Comparison of ENCODE assay signal across 8 mouse cellular contexts in genomic region chr11:69073951-69074775, GRCm38 (mm10). TPM values are rescaled to one million over a fixed set of nuclear protein-coding genes. Genes with fewer than 3 reads are reported as not detected.
DNase-seq lines count a peak whose midpoint lies in the region; ATAC-seq and TF ChIP-seq lines count a peak whose summit lies in the region.

No protein-coding gene starts in this region.

- DNase-seq in layer of hippocampus, adult 2 months (ENCODE audit: low spot score in 2 of 2): no peak
- DNase-seq in layer of hippocampus, adult 9-11 months: no peak
- DNase-seq in embryonic facial prominence, embryonic 10.5 days (ENCODE audit: low spot score): no peak
- no peak for DNase-seq in intestine, embryonic 14.5 days (ENCODE audit: low spot score)
- DNase-seq in right cerebral cortex, postnatal 14 days: no peak
- no peak for DNase-seq in thymus, postnatal 36 days

- no peaks in the 10 kb centered on the region for H3K9me3 ChIP-seq in embryonic facial prominence, embryonic 10.5 days
- H3K9me3 ChIP-seq in intestine, embryonic 14.5 days (ENCODE audit: control insufficient read depth, low read length): no peaks in the 10 kb centered on the region
- no peaks in the 10 kb centered on the region for H3K9me3 ChIP-seq in neural tube, embryonic 13.5 days

- no peak for TF ChIP-seq CTCF in layer of hippocampus, adult 2 months (conservative IDR thresholded peaks at IDR 0.05)

- H3K4me2 ChIP-seq in intestine, embryonic 14.5 days (ENCODE audit: low read length): no peak overlapping the region
- peak overlapping the region; percentile 72 for H3K4me2 ChIP-seq in neural tube, embryonic 13.5 days

- no peak for ATAC-seq in intestine, embryonic 14.5 days (replicated peaks; ENCODE audit: low FRiP score, low TSS enrichment, low read depth)
- ATAC-seq in neural tube, embryonic 13.5 days (ENCODE audit: low read depth): no peak
- no peak for ATAC-seq in frontal cortex, adult (ENCODE audit: low TSS enrichment)

- no peaks in the 10 kb centered on the region for H3K27me3 ChIP-seq in embryonic facial prominence, embryonic 10.5 days (replicated peaks; ENCODE audit: low read depth, poor library complexity, severe bottlenecking)
- H3K27me3 ChIP-seq in intestine, embryonic 14.5 days (replicated peaks; ENCODE audit: control insufficient read depth, insufficient read depth, low read length): no peaks in the 10 kb centered on the region
- H3K27me3 ChIP-seq in neural tube, embryonic 13.5 days: no peaks in the 10 kb centered on the region

- WGBS in embryonic facial prominence, embryonic 10.5 days: 42% methylated on average over 6 of the region's 6 CpGs
- WGBS in intestine, embryonic 14.5 days: 43% methylated on average over 6 of the region's 6 CpGs
- WGBS in neural tube, embryonic 13.5 days: 36% methylated on average over 6 of the region's 6 CpGs

- no peak overlapping the region for H3K4me3 ChIP-seq in layer of hippocampus, adult 2 months
- peak overlapping the region; percentile 75 for H3K4me3 ChIP-seq in embryonic facial prominence, embryonic 10.5 days
- no peak overlapping the region for H3K4me3 ChIP-seq in intestine, embryonic 14.5 days (ENCODE audit: low read depth, low read length)
- no peak overlapping the region for H3K4me3 ChIP-seq in neural tube, embryonic 13.5 days

- no peak overlapping the region for H3K9ac ChIP-seq in intestine, embryonic 14.5 days (ENCODE audit: low read length)
- no peak overlapping the region for H3K9ac ChIP-seq in neural tube, embryonic 13.5 days

- peaks cover 45% of the 10 kb centered on the region for H3K4me1 ChIP-seq in embryonic facial prominence, embryonic 10.5 days
- peaks cover 18% of the 10 kb centered on the region for H3K4me1 ChIP-seq in intestine, embryonic 14.5 days (replicated peaks; ENCODE audit: control insufficient read depth, insufficient read depth, low read length)
- peaks cover 44% of the 10 kb centered on the region for H3K4me1 ChIP-seq in neural tube, embryonic 13.5 days (replicated peaks)

- H3K36me3 ChIP-seq in embryonic facial prominence, embryonic 10.5 days (replicated peaks): no peaks in the 10 kb centered on the region
- H3K36me3 ChIP-seq in intestine, embryonic 14.5 days (ENCODE audit: control insufficient read depth, insufficient read depth, low read length): no peaks in the 10 kb centered on the region
- H3K36me3 ChIP-seq in neural tube, embryonic 13.5 days: no peaks in the 10 kb centered on the region

- H3K27ac ChIP-seq in layer of hippocampus, adult 2 months: peak overlapping the region; percentile 100; the same call in 1 of the 2 replicates
- H3K27ac ChIP-seq in embryonic facial prominence, embryonic 10.5 days (replicated peaks): peak overlapping the region; percentile 95
- peak overlapping the region; percentile 94 for H3K27ac ChIP-seq in intestine, embryonic 14.5 days (ENCODE audit: low read depth)
- peak overlapping the region; percentile 91 for H3K27ac ChIP-seq in neural tube, embryonic 13.5 days (replicated peaks)

RNA-seq across cellular contexts. Expression of gene Tmem107, which starts 3.6 kb away (rescaled TPM):
- total RNA-seq in layer of hippocampus, adult 2 months (2021): 10 to 100 TPM; 20.3 to 21.6 TPM
- polyA plus RNA-seq in embryonic facial prominence, embryonic 10.5 days (2016; fragmentation: Nextera tagmentation; extraction: Ambion mirVana): 41.0 and 44.5 TPM in 2 replicates
- 50.1 and 58.9 TPM in 2 replicates for polyA plus RNA-seq in intestine, embryonic 14.5 days (2014; fragmentation: Nextera tagmentation; extraction: Ambion mirVana)
- 28.4 and 29.2 TPM in 2 replicates for polyA plus RNA-seq in neural tube, embryonic 13.5 days (2015; fragmentation: Nextera tagmentation; extraction: Ambion mirVana)

RNA-seq across cellular contexts. Expression of gene Vamp2, which starts 14.1 kb away (rescaled TPM):
- total RNA-seq in layer of hippocampus, adult 2 months (2021): 1,000 to 10,000 TPM in 1 of 2 experiments, 100 to 1,000 TPM in 1; 988 to 1,016 TPM
- polyA plus RNA-seq in embryonic facial prominence, embryonic 10.5 days (2016; fragmentation: Nextera tagmentation; extraction: Ambion mirVana): 60.9 and 70.0 TPM in 2 replicates
- 76.7 TPM in 2 replicates for polyA plus RNA-seq in intestine, embryonic 14.5 days (2014; fragmentation: Nextera tagmentation; extraction: Ambion mirVana)
- 268 and 282 TPM in 2 replicates for polyA plus RNA-seq in neural tube, embryonic 13.5 days (2015; fragmentation: Nextera tagmentation; extraction: Ambion mirVana)

RNA-seq across cellular contexts. Expression of gene Borcs6, which starts 14.6 kb away (rescaled TPM):
- 10 to 100 TPM; 26.6 to 30.8 TPM for total RNA-seq in layer of hippocampus, adult 2 months (2021)
- 5.3 and 5.9 TPM in 2 replicates for polyA plus RNA-seq in embryonic facial prominence, embryonic 10.5 days (2016; fragmentation: Nextera tagmentation; extraction: Ambion mirVana)
- 8.8 TPM in 2 replicates for polyA plus RNA-seq in intestine, embryonic 14.5 days (2014; fragmentation: Nextera tagmentation; extraction: Ambion mirVana)
- polyA plus RNA-seq in neural tube, embryonic 13.5 days (2015; fragmentation: Nextera tagmentation; extraction: Ambion mirVana): 14.7 and 16.8 TPM in 2 replicates

RNA-seq across cellular contexts. Expression of gene Per1, which starts 20.9 kb away (rescaled TPM):
- total RNA-seq in layer of hippocampus, adult 2 months (2021): 10 to 100 TPM; 83.4 to 95.2 TPM
- 6.1 and 7.3 TPM in 2 replicates for polyA plus RNA-seq in embryonic facial prominence, embryonic 10.5 days (2016; fragmentation: Nextera tagmentation; extraction: Ambion mirVana)
- polyA plus RNA-seq in intestine, embryonic 14.5 days (2014; fragmentation: Nextera tagmentation; extraction: Ambion mirVana): 10.5 and 13.4 TPM in 2 replicates
- 8.0 and 8.4 TPM in 2 replicates for polyA plus RNA-seq in neural tube, embryonic 13.5 days (2015; fragmentation: Nextera tagmentation; extraction: Ambion mirVana)

RNA-seq across cellular contexts. Expression of gene Aurkb, which starts 28.7 kb away (rescaled TPM):
- total RNA-seq in layer of hippocampus, adult 2 months (2021): under 1 TPM; 0.54 to 0.79 TPM
- 215 and 218 TPM in 2 replicates for polyA plus RNA-seq in embryonic facial prominence, embryonic 10.5 days (2016; fragmentation: Nextera tagmentation; extraction: Ambion mirVana)
- polyA plus RNA-seq in intestine, embryonic 14.5 days (2014; fragmentation: Nextera tagmentation; extraction: Ambion mirVana): 150 and 170 TPM in 2 replicates
- polyA plus RNA-seq in neural tube, embryonic 13.5 days (2015; fragmentation: Nextera tagmentation; extraction: Ambion mirVana): 22.7 and 33.0 TPM in 2 replicates
